Mouse (Mus musculus) G1E (cell line): ENCODE data around the gene Bpifa1. TPM values are rescaled to one million over a fixed set of nuclear protein-coding genes. Genes with fewer than 3 reads are reported as not detected.

Source experiments
- ATAC-seq: 2 replicates; pipeline ENCODE4 v1.8.0; 2016; ENCODE audit warnings: mild to moderate bottlenecking; ENCODE audit not compliant: insufficient number of reproducible peaks, poor library complexity, low FRiP score, severe bottlenecking; ENCODE audit errors: extremely low read depth
- DNase-seq: peaks from one replicate; pipeline ENCODE4 v3.0.0; 2012; ENCODE audit warnings: low spot score
- H3K27me3 ChIP-seq: 2 replicates; pipeline ENCODE4 v1.6.1; 2012; ENCODE audit warnings: mild to moderate bottlenecking, low read length, inconsistent platforms; ENCODE audit not compliant: insufficient read depth
- H3K36me3 ChIP-seq: replicated peaks from 2 replicates; pipeline ENCODE3; 2012; ENCODE audit warnings: mild to moderate bottlenecking, inconsistent platforms
- H3K4me1 ChIP-seq: 2 replicates; pipeline ENCODE4 v1.6.1; 2012; ENCODE audit warnings: low read depth, low read length, inconsistent platforms, mixed read lengths; ENCODE audit not compliant: insufficient read depth
- H3K4me3 ChIP-seq: 2 replicates; pipeline ENCODE4 v1.5.1; 2012; ENCODE audit warnings: low read depth, mild to moderate bottlenecking, inconsistent platforms, low read length, moderate library complexity, mixed read lengths
- H3K9me3 ChIP-seq: replicated peaks from 2 replicates; pipeline ENCODE4 v1.6.1; 2012; ENCODE audit warnings: inconsistent platforms
- CTCF ChIP-seq: IDR thresholded peaks from 2 replicates; pipeline ENCODE4 v1.5.1; 2012; ENCODE audit warnings: low read depth, low read length, inconsistent platforms, mixed read lengths
- GATA1 ChIP-seq: IDR thresholded peaks from 2 replicates; pipeline ENCODE4 v1.6.1; 2012; ENCODE audit warnings: borderline replicate concordance, low read length, inconsistent platforms, mixed read lengths
- GATA2 ChIP-seq: IDR thresholded peaks from 2 replicates; pipeline ENCODE4 v1.6.1; 2012; ENCODE audit warnings: low read depth, low read length, inconsistent platforms, borderline replicate concordance
- POLR2AphosphoS5 ChIP-seq: IDR thresholded peaks from 2 replicates; pipeline ENCODE4 v1.6.1; 2012; ENCODE audit warnings: low read depth, low read length, inconsistent platforms; ENCODE audit not compliant: insufficient replicate concordance
- TAL1 ChIP-seq: conservative IDR thresholded peaks from 2 replicates; pipeline ENCODE4 v1.6.1; 2012; ENCODE audit warnings: low read depth, low read length, inconsistent platforms, mixed read lengths
- polyA plus RNA-seq: library from polyadenylated mRNA; stranded (reverse); fragments of >175 nt; gene quantifications from 2 replicates; pipeline ENCODE4 v1.2.3, GENCODE M21; 2012
- total RNA-seq, 2 experiments: library from RNA; stranded (forward) in 1 of 2; stranded (reverse) in 1 of 2; fragments of 200-1000 nt in 1 of 2; fragments of >200 nt in 1 of 2; fragmentation: Nextera tagmentation in 1 of 2; gene quantifications; 2 replicates each; pipeline ENCODE4 v1.2.3; 2014 to 2017

The Bpifa1 gene
- total RNA-seq (2014; fragmentation: Nextera tagmentation) (not detected in 2 replicates), total RNA-seq (2017) (not detected in 2 replicates), polyA plus RNA-seq (not detected in 2 replicates)

- H3K36me3 ChIP-seq = no peaks in the 10 kb centered on the region
- H3K4me1 ChIP-seq = no peaks in the 10 kb centered on the region
- DNase-seq (no peak), ATAC-seq (no peak)
- H3K27me3 ChIP-seq = peaks cover 7% of the 10 kb centered on the region
- TF ChIP-seq GATA2 (no peak), GATA1 (no peak), TAL1 (no peak), POLR2AphosphoS5 (no peak), CTCF (no peak)
- H3K4me3 ChIP-seq = no peak within 1 kb of the TSS
- no peaks in the 10 kb centered on the region for H3K9me3 ChIP-seq
Observed at GRCm38 (mm10) chr2:154142580-154142979, at the start of gene Bpifa1. TSS of gene Bpifa1 (plus strand) at chr2:154142880.

GRCm38 (mm10) chr2:154097734-154098133, 44.9 kb upstream of the Bpifa1 start:
- Histone ChIP-seq H3K27me3 (no peaks in the 10 kb centered on the region), H3K9me3 (no peaks in the 10 kb centered on the region), H3K4me3 (no peak overlapping the region), H3K4me1 (no peaks in the 10 kb centered on the region), H3K36me3 (no peaks in the 10 kb centered on the region)
- DNase-seq = no peak
- TF ChIP-seq GATA1 (no peak), GATA2 (no peak), TAL1 (no peak), POLR2AphosphoS5 (no peak), CTCF (no peak)
- ATAC-seq = no peak

- no peaks in the 10 kb centered on the region for H3K27me3 ChIP-seq
- DNase-seq = no peak
- no peaks in the 10 kb centered on the region for H3K9me3 ChIP-seq
- no peak overlapping the region for H3K4me3 ChIP-seq
- H3K4me1 ChIP-seq = no peaks in the 10 kb centered on the region
- TF ChIP-seq POLR2AphosphoS5 = no peak
- TF ChIP-seq CTCF = no peak
- no peak for TF ChIP-seq TAL1
- TF ChIP-seq GATA2 = no peak
- no peak for TF ChIP-seq GATA1
- no peaks in the 10 kb centered on the region for H3K36me3 ChIP-seq
- no peak for ATAC-seq
Observed at GRCm38 (mm10) chr2:154117381-154117780, 25.3 kb upstream of the Bpifa1 start.

GRCm38 (mm10) chr2:154130120-154130519, 12.6 kb upstream of the Bpifa1 start, which contains the start of gene Bpifa3:
TSS of gene Bpifa3 (plus strand) at chr2:154130336.
- TF ChIP-seq POLR2AphosphoS5 (no peak), CTCF (no peak), GATA1 (no peak), GATA2 (no peak), TAL1 (no peak)
- Histone ChIP-seq H3K27me3 (no peaks in the 10 kb centered on the region), H3K9me3 (no peaks in the 10 kb centered on the region), H3K36me3 (no peaks in the 10 kb centered on the region), H3K4me3 (no peak within 1 kb of the TSS), H3K4me1 (no peaks in the 10 kb centered on the region)
- DNase-seq (no peak), ATAC-seq (no peak)

- no peaks in the 10 kb centered on the region for H3K4me1 ChIP-seq
- no peak for DNase-seq
- no peak for TF ChIP-seq GATA1
- no peak for TF ChIP-seq GATA2
- no peak for TF ChIP-seq TAL1
- no peak for TF ChIP-seq POLR2AphosphoS5
- no peak for TF ChIP-seq CTCF
- H3K4me3 ChIP-seq = no peak overlapping the region
- peaks cover 7% of the 10 kb centered on the region for H3K27me3 ChIP-seq
- ATAC-seq = no peak
- H3K9me3 ChIP-seq = no peaks in the 10 kb centered on the region
- no peaks in the 10 kb centered on the region for H3K36me3 ChIP-seq
Observed at GRCm38 (mm10) chr2:154143735-154144134, 1.1 kb downstream of the Bpifa1 start.

- no peaks in the 10 kb centered on the region for H3K4me1 ChIP-seq
- DNase-seq (no peak), ATAC-seq (no peak)
- TF ChIP-seq GATA2 = no peak
- TF ChIP-seq CTCF = no peak
- TF ChIP-seq TAL1 = no peak
- TF ChIP-seq GATA1 = no peak
- TF ChIP-seq POLR2AphosphoS5 = no peak
- H3K36me3 ChIP-seq = no peaks in the 10 kb centered on the region
- H3K4me3 ChIP-seq = no peak overlapping the region
- peaks cover 7% of the 10 kb centered on the region for H3K27me3 ChIP-seq
- no peaks in the 10 kb centered on the region for H3K9me3 ChIP-seq
Observed at GRCm38 (mm10) chr2:154147496-154147895, 4.8 kb downstream of the Bpifa1 start.
